Mouse (Mus musculus): Measurements from ENCODE around the gene Dop1b.
"Not testable (repeated sequence)": the region's sequence is repeated elsewhere in the genome, so short reads cannot be mapped to it uniquely, and the experiment has no call there.

Gene Dop1b

GRCm38 (mm10) chr16:93797841-93798492 is 86.3 kb downstream of the Dop1b start:
- DNase-seq, result no peak

- DNase-seq, result no peak
These were observed 86.9 kb downstream of the Dop1b start for GRCm38 (mm10) chr16:93798623-93799022.

- no peak for DNase-seq
These were observed 87.4 kb downstream of the Dop1b start for GRCm38 (mm10) chr16:93799071-93799470.

GRCm38 (mm10) chr16:93799936-93800335 is 88.2 kb downstream of the Dop1b start:
- no peak for DNase-seq

GRCm38 (mm10) chr16:93807167-93807566 is 95.5 kb downstream of the Dop1b start:
- DNase-seq, result no peak

- DNase-seq, result peak; percentile 89
These were observed 96.4 kb downstream of the Dop1b start for GRCm38 (mm10) chr16:93807961-93808554.

- DNase-seq, result peak; percentile 89
These were observed 104.4 kb downstream of the Dop1b start for GRCm38 (mm10) chr16:93815856-93816736.

- DNase-seq, result no peak
These were observed 105.2 kb downstream of the Dop1b start for GRCm38 (mm10) chr16:93816861-93817260.

GRCm38 (mm10) chr16:93817371-93817770 is 105.7 kb downstream of the Dop1b start:
- DNase-seq, result no peak

GRCm38 (mm10) chr16:93818691-93819324 is 107.1 kb downstream of the Dop1b start:
- no peak for DNase-seq

- no peak for DNase-seq
These were observed 107.6 kb downstream of the Dop1b start for GRCm38 (mm10) chr16:93819325-93819696.

GRCm38 (mm10) chr16:93820040-93820439 is 108.3 kb downstream of the Dop1b start:
- no peak for DNase-seq

GRCm38 (mm10) chr16:93821706-93822105 is 110.0 kb downstream of the Dop1b start:
- DNase-seq, result no peak

GRCm38 (mm10) chr16:93822433-93823225 is 110.9 kb downstream of the Dop1b start:
- DNase-seq, result not testable (repeated sequence)

GRCm38 (mm10) chr16:93824799-93825198 is 113.1 kb downstream of the Dop1b start:
- DNase-seq, result no peak

- DNase-seq, result no peak
These were observed 113.8 kb downstream of the Dop1b start for GRCm38 (mm10) chr16:93825463-93825862.

GRCm38 (mm10) chr16:93826054-93826453 is 114.3 kb downstream of the Dop1b start:
- no peak for DNase-seq

GRCm38 (mm10) chr16:93826478-93826877 is 114.8 kb downstream of the Dop1b start:
- not testable (repeated sequence) for DNase-seq

- no peak for DNase-seq
These were observed 115.2 kb downstream of the Dop1b start for GRCm38 (mm10) chr16:93826909-93827308.

GRCm38 (mm10) chr16:93829526-93829925 is 117.8 kb downstream of the Dop1b start:
- DNase-seq, result no peak

GRCm38 (mm10) chr16:93830071-93830470 is 118.4 kb downstream of the Dop1b start:
- DNase-seq, result no peak

GRCm38 (mm10) chr16:93830916-93831315 is 119.2 kb downstream of the Dop1b start:
- peak; percentile 38 for DNase-seq

Data from kidney, postnatal 10 days (tissue).